Mouse (Mus musculus) kidney, postnatal 25 days (tissue): ENCODE results near the gene Lrrc1.

Experiments
- DNase-seq, 2 experiments: peaks; one replicate each; pipeline ENCODE4 v3.0.0; 2021; ENCODE audit warnings: mixed read lengths in 2 of 2

The Lrrc1 gene

DNA sequence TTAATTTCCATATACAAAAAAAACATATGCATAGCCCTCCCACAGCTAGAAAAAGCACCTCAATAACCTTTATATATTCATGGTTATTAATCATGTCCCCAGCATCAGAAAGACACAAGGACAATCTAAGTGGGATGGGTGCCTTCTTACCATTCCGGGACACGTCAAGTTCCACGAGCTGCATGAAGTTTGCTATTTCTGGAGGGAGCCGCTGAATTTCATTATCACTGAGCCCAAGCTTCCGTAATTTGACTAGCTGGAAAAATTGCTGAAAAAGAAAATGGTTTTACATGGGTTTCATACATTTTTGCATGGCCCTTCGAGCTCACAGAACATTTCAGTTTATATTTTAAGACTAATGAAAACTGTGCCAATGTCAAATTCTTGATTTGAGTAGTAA is 45.6 kb downstream of the Lrrc1 start:
- DNase-seq = no peak

DNA sequence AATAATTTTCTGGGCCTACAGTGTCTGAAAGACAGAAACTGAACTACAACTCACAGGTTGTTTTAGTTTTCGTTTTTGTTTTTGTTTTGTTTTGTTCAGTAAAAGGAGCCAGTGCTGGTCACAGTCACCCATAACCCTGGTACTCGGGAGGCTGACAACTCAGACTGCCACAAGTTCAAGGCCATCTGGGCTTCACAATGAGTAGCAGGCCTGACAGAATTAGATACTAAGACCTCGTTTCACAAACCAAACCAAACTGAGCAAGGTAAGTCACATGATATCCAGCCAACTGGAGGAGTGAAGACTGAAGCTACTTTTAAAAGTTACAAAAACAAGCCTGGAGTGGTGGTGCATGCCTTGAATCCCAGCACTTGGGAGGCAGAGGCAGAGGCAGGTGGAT is 46.3 kb downstream of the Lrrc1 start:
- no peak for DNase-seq

DNA sequence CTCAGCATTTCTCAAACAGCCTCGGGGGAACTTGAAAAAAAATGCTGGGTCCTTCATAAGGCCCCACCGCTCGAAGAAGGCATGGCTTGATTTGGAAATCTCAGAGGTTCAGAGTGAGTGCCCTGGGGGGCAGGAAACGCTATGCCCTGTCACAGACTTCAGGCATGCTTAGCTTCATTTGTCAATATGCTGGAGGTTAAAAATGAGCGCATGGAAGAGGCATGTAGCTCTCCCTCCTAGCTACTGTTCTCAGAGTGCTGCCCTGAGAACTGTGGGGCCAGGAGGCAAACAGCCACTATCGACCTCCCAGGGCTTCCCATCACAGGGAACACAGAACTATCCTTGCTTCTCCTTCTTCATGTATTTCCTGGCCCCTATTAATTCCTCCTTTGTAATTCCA is 47.5 kb downstream of the Lrrc1 start:
- DNase-seq = no peak

DNA sequence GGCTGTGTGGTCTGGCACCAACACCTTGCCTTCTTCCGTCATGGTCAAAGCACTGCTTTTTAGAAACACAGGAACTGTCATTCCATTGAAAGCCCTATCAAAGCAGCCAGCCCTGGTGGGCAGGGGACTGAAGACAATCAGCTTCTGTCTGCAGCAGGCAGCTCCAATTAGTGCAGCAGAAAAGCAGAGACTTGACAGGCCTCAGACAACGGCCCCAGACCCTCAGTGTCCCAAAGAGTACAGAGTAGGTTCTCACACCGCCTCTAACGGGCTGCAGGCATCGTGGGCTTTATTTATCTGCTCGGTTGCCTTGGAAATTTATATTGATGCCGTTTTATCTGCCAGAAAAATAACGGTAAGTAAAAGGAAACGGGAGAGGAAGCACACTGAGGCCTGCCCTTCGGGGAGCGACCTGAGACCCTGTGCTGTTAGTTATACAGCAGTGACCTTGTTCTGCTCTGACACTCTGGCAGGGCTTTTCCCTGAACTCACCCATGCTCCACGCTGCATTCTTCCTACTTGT is 48.1 kb downstream of the Lrrc1 start:
- no peak for DNase-seq

DNA sequence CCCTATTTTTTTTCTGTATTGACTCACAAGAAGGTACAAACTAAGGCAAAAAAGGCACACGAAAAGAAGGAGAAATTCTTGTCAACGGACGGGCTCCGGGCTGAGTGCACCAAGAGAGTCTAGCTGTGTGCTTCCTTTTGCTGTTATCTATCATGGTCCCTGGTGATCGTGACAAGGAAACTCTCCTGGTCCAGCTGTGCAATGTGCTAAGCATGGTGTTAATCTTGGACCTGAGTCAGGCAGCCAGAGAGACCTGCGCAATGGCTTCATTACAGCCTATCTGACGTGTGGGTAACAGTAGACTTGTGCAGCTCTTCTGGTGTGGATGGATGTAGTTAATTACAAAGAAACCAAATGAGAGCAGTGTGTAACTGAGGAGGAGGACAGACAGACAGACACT is 50.4 kb downstream of the Lrrc1 start:
- no peak for DNase-seq

DNA sequence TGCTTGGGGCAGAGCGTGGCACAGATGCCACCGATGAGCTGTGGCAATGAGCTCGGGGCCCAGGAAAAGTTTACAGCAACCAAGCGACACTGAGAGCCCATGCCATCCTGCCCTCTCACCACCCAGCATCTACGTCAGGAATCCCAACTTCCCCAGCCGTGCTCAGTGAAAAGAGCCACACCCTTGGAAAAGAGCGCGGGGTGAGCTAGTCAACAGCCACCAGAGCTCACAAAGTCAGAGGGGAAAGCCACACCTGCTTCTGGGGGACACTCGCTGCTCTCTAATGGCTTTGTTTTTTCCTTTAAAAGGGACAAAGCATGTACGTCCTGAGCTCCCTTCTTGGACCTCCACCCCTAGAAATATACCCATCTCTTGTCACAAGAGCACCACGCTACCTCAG is 56.1 kb downstream of the Lrrc1 start:
- no peak for DNase-seq

DNA sequence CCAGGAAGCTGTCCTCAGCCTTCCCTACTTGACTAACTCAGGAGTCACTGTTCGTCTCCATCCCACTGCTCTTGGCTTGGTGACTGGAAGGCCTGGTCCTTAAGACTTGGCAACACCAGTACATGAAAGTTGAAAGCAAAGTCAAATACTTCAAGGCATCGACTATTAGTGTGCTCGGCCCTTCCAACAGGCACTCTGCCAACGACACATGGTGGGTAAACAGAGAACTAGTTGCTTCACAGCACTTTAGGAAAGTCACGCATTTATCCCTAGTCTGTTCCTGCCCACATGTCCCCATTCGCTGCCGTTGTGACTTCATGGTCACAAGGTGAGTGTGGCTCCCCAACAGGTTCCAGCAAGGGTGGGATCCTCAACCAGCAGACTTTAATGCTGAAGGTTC is 57.2 kb downstream of the Lrrc1 start:
- no peak for DNase-seq

DNA sequence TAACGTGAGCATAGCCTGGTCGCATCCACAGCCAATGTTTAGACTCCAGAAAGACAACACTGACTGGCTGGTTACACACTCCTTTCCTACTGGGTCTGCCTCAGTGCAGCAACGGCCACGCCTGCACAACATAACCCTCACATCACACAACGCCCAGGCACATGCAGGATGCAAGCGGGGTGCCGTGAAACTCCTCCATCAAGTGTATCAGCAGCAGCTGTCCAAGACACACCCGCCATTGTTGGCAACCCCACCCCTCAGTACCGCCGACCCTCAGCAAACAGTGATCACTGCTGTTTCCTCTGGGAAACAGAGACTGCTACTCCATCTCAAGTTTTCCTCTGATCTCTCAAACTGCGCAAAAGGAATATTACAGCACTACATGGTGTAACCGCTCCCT is 58.8 kb downstream of the Lrrc1 start:
- DNase-seq = no peak

DNA sequence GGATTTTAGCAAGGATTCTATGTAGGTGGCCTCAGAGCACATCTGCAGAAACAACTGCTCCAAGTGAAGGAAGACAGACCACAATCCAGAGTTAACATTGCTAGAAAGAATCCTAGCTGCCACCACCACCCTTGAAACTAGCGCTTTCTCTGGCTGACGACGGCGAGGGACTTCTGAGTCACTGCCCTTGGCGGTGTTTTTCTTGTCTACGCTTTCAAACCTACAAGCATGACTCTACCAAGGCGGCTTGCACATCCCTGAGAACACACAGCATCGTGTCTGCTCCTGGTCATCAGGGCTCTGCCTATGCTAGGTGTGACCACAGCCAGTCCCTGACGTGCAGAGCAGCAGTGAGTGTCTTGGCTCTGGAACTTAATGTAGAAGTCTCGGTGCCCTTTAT is 59.9 kb downstream of the Lrrc1 start:
- DNase-seq = no peak

DNA sequence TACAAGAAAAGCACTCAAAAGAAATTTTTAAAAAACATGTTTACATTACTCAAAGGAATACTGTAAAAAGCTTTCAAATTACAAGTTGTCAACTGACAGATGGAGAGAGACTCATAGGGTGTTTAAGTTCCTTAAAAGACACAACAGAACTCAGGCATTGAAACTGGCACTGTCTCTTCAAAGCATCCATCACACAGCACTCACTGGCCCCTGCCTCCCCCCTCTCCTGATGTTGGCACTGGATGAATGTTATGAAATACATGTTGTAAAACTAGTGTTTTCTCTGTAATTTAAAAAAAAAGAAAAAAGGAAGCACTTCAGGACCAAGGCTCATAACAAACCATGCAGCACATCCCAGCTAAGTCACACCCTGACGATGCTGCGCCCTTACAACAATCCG is 61.1 kb downstream of the Lrrc1 start:
- DNase-seq = no peak

DNA sequence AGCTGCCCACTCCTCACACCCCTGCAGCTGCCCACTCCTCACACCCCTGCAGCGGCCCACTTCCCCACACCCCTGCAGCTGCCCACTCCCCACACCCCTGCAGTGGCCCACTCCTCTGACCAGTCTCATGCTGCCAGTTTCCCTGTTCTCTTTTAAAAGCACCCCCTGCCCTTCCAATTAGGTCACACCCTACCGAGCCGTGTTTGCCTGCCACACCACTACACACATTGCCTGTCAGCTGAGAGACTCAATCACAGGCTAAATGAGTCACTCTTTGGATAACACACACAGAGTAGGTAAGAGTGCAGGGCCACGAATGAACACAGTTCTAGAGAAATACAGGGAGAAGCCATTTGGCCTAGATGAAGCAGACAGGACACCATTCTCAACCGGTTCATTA is 62.4 kb downstream of the Lrrc1 start:
- DNase-seq = no peak

DNA sequence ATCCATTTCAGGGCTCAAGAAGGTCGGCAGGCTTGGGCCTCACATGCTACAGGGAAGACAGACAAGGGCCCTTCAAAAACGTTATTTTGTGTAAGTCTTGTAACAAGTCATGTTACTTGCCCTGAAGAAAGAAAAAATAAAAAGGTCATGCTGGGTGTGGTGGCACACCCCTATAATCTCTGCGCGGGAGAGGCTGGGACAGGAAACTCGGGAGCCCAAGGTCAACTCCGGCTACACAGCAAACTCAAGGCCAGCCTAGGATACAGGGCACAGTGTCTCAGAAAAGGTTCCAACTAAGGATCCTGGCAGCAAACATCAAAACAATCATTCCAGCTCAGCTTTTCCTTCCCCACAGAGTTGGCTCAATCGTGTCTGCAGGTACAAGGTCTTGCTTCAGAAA is 63.3 kb downstream of the Lrrc1 start:
- no peak for DNase-seq

DNA sequence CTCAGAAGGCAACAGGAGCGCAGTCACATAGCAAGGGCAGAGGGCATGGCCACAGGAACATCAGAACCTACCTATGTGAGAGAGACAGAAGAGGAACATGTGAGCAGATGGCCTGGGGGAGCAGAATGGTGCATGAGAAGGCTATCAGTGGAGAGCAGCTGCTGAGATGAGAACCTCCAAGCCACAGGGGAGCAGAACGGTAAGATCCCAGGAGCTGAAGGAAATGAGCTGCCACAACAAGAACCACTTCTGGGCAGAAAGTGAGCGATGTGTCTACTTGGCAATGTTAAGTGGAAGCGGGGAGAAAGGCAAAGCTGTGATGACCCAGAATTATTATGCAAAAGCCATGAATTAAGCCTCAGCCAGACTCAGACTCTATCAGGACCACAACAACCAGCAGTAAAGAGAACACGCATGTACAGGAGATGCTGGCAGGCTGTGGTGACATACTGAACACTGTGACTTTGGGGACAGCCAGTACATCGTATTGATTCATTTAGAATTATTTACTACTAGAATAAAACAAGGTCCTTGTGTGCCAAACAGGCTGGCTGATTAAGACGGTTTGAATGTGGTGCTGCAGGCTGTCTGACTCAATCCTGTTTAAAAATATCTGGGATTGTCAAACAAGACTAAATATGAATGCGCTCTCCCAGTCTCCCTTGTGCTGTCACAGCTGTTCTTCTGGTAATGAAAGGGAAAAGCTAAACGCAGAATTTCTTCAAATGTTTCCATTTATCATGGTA is 63.9 kb downstream of the Lrrc1 start:
- DNase-seq = no peak

DNA sequence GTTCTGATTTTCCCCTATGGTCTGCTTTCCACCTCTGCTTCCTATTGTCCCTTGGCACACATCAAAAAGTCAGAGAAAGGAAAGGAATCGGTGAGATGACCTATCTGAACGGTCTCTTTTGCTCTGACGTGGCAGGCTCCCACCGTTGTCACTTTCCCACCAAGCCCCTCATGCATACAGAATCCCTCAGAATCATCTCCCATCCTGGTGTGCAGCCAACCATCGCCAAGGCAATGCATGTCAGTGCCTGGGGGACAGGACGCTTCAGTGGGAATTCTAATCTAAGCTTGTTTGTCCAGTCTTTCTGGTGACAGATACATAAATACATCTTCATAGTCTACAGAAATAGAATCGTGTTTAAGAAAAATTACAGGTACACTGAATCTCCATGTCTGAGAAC is 64.7 kb downstream of the Lrrc1 start:
- DNase-seq = no peak

DNA sequence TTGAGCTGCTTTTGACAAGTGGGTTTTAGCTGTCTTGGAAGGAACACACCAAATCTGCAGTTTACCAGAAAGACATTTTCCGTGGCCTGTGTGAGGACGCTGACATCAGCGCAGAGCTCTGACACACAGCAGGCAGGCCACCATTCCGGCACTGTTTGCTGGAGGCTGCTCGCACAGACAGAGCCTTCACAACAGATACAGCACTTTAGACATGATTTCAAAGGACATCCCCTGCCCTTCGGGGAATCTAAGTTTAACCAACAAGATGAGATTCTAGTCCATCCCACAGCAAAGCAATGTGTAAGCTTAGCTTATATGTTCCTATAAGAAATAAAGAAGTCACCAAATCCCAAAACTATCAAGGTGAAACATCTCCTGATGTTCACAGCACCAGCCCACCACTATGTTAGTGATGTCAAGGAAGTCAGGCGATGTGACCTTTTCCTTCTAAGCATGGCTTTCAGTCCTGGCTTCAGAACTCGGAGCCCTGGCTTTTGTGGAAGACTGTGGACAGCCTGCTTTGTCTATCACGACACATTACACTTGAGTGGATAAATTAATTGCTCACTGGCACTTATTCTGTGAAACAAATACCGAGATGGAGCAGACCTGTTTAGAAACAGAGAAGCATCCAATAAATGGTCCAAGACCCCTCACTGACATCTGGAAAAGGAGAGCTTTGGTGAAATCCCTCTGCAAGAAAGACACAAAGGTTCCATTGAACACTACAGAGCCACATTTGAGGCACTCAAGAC is 66.3 kb downstream of the Lrrc1 start:
- no peak for DNase-seq

DNA sequence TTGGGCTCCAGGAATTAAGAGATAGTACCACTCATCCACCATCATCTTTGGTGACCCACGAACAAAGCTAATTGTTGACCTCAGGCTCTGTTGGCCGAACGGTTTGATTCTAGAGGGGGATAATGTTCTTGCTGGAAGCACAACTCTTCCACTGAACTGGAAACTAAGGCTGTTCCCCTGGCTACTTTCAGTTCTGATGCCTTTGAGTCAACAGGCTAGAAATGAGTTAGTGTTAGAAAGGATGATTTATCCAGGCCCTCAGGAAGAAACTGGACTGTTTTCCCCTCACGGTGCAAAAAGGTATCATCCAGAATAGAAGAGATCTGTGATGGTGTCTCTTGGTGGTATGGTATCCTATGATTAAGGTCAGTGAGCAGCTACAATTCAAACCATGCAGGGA is 70.1 kb downstream of the Lrrc1 start:
- DNase-seq = no peak

DNA sequence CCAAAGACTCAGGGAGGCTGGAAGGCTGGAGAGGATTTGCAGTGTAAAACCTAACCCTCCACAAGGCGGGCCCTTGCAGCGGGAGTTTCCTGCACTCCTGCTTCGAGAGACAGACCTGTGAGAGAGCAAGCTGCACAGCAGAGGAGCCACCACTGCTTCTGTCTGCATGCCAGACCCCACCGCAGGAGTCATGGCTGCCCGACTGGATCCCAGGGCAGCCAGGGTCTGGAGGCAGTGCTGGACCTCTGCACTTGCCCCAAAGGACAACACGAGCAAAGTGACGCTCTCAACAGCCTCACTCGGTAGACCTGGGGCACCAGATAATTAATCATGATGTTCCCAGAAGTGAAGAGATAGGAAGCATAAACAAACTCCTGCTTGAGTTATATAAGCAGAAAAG is 72.1 kb downstream of the Lrrc1 start:
- DNase-seq = no peak

DNA sequence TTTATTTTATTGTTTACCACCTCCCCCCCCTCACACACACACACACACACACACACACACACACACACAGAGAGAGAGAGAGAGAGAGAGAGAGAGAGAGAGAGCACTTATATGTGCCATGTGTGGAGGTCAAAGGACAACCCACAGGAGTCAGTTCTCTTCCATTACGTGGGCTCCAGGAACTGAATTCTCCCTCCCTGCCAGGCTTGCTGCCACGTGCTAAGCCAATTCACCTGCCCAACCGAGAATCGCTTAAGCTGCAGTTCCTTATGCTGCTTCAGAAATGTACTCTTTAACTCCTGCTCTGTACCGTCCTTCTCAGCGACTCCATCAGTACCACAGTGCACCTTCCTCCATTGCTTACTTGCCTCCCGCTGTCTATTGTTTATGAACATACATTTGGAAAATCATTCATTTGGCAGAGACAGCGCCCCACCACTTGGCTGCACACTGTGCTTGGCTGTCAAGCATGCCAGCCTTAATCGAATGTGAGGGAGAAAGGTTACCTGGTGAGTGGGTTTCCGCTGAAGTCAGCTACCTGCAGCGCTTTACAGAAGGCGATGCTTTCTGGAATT is 72.9 kb downstream of the Lrrc1 start:
- no peak for DNase-seq

DNA sequence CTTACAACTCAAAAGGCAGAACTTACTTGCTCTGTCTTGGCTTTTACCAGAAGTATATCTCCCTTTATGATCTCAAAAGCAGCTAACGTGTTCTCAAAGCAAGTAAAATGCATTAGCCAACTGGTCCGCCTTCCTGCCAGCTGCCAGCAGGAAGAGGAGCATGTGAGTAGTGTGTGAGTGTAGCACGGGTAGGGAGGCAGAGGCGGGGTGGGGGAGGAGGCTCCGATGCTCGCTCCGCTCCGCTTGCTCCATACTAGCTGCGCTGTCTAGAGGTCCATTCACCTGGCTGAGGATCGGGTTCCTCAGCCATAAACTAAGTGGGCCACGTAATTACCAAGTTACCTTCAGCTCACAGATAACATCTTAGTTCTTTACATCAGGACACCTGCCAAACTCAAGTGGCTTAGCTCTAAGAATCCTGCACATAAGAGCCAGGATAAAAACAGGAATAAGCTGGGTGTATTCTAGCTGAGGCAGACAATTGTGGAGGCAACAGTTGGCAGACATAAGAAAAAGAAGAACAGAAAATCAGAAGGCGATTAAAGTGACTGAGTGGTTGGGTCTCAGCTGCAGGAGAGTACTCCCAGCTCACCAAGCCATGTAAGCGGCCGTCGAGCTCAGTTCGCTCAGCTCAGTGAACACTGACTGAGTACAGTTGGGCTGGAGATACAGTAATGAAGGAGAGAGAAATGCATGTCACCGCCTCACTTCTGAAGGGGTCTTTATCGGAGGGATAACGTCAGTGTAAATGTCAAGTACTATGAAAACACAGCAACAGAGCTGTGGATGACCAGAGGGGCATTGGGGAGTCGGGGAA is 74.7 kb downstream of the Lrrc1 start:
- DNase-seq = peak; percentile 53 to 83

DNA sequence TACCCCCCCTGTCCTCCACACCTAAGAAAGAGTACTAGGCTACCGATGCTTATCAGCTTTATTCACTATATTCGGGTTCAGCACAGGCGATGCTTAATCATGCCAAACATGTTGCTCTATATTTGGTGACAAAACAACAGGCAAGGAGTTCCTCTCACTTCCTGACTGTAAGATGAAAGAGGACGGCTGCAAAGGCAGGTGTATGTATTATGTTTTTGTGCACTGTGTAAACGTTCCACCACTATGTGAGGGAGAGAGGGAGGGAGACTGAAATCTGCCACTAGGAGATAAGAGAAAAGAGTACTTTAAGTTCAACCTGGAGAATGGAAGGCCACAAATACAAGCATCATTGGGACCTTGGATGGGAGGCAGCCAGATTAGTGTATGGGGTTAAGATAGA is 77.7 kb downstream of the Lrrc1 start:
- no peak for DNase-seq

DNA sequence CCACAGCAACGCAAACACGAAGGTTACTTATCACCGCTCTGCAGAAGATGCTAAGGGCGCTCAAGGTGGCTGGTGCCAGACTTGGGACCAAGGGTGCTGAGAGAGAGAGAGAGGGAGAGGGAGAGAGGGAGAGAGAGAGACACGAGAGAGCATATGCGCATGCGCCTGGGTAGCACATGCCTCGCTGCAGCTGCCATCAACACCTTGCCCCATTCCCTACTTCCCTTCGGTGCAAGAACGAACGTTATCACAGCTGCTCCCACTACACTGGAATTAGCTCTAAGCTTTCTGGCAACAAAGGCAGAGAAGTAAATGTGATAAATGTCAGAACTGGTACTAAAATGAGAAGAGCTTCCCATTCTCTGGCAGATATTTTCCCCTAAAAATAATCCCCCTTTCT is 79.3 kb downstream of the Lrrc1 start:
- DNase-seq = no peak

DNA sequence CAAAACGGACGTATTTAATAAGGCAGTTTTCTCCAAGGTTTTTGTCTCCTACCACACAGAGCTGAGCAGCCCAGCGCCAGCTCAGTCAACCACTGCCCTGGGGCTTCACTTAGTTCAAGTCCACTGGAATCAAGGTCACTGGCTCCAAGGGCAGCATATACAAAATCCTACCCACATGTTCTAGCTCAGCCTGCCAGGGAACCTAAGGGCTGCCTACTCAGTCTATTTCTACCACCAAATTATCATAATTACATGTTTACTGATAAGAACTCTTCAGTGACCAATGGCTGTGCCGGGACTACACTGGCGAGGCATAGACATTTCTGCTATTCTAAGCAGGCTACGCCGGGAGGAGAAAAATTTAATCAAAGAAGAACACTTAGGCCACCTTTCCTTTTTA is 80.8 kb downstream of the Lrrc1 start:
- DNase-seq = peak; percentile 71 to 87

DNA sequence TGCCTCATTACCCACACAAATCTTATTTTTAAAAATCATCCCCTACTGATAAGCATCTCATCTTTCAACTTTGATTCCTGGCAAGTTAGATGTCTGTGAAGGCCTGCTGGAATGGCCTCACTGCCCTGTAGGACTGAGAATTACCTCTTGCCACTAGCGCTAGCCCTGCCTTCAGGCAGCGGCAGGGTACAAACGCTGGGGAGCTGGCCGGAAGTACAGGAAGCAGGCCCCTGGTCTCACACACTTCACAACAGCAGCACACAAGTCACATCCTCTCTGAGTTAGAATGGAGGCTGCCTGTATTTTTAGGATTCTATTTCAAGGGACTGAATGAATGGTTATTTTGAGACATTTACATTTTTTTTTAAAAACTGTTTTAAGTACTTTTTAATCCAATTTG is 81.5 kb downstream of the Lrrc1 start:
- peak in 1 of 2 experiments; percentile 54 for DNase-seq
